Mouse (Mus musculus): ENCODE measurements around the gene Rpl32. TPM values are rescaled to one million over a fixed set of nuclear protein-coding genes. Genes with fewer than 3 reads are reported as not detected.

The Rpl32 gene
- polyA plus RNA-seq, 2 experiments: 1,510 to 1,878 TPM

DNA sequence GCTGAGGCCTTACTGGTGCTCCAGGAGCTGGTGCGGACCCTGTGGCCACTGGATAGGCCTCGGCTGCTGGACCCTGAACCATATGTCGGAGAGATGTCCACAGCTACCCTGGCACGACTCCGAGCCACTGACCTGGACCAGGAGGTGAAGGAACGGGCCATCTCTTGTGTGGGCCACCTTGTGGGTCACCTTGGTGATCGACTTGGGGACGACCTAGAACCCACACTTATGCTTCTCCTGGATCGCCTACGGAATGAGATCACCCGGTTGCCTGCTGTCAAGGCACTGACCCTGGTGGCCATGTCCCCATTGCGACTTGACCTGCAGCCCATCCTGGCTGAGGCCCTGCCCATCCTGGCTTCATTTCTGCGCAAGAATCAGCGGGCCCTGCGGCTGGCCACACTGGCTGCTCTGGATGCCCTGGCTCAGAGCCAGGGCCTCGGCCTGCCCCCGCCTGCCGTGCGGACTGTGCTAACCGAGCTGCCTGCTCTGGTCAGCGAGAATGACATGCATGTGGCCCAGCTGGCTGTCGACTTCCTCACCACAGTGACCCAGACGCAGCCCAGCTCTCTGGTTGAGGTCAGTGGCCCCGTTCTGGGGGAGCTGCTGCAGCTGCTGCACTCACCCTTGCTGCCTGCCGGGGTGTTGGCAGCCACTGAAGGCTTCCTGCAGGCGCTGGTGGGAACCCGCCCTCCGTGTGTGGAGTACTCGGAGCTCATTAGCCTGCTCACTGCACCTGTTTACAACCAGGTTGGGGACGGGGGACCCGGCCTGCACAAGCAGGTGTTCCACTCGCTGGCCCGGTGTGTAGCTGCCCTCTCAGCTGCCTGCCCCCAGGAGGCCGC lies 16.5 kb downstream of the Rpl32 start:
- Histone ChIP-seq H3K9me3 (ENCODE audit: control insufficient read depth, low read length) (no peaks in the 10 kb centered on the region), H3K4me3 (ENCODE audit: insufficient read depth in 1 of 2, low read depth in 2 of 2, low read length in 2 of 2) (no peak overlapping the region), H3K4me2 (ENCODE audit: low read depth) (no peak overlapping the region), H3K27ac (no peak overlapping the region), H3K36me3 (replicated peaks; ENCODE audit: control insufficient read depth, insufficient read depth, low read depth) (no peaks in the 10 kb centered on the region), H3K4me1 (replicated peaks; ENCODE audit: control insufficient read depth in 2 of 2, insufficient read depth in 2 of 2, low read length in 1 of 2) (no peaks in the 10 kb centered on the region), H3K9ac (replicated peaks) (no peak overlapping the region), H3K27me3 (ENCODE audit: control insufficient read depth, insufficient read depth, low read length) (no peaks in the 10 kb centered on the region)
- WGBS (ENCODE audit: insufficient replicate concordance): 75% methylated on average over 34 of the region's 34 CpGs
- ATAC-seq (ENCODE audit: insufficient read depth) (no peak), DNase-seq (ENCODE audit: low read depth in 3 of 3, low spot score in 3 of 3) (no peak)
- TF ChIP-seq CTCF (IDR thresholded peaks at IDR 0.05; ENCODE audit: low read depth) (no peak), EP300 (IDR thresholded peaks at IDR 0.05; ENCODE audit: low read depth) (no peak)

DNA sequence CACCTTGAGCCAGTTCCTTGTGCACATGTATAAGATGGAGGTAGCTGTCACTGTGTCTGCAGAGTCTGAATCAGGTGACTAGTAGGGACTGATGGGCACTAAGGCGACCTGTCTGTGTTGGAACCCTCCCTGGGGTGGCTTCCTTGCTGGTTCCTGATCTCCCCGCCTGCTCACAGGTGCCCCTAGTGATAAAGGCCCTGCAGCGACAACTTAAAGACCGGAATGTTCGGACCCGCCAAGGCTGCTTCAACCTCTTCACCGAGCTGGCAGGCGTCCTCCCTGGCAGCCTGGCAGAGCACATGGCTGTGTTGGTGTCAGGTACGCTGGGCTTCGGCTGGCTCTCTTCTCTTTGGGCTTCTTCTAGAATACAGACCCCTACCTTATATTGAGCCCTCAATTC lies 17.5 kb downstream of the Rpl32 start:
- Histone ChIP-seq H3K27me3 (ENCODE audit: control insufficient read depth, insufficient read depth, low read length) (no peaks in the 10 kb centered on the region), H3K4me1 (replicated peaks; ENCODE audit: control insufficient read depth in 2 of 2, insufficient read depth in 2 of 2, low read length in 1 of 2) (no peaks in the 10 kb centered on the region), H3K9me3 (ENCODE audit: control insufficient read depth, low read length) (no peaks in the 10 kb centered on the region), H3K4me2 (ENCODE audit: low read depth) (no peak overlapping the region), H3K27ac (no peak overlapping the region), H3K9ac (replicated peaks) (no peak overlapping the region), H3K4me3 (ENCODE audit: insufficient read depth in 1 of 2, low read depth in 2 of 2, low read length in 2 of 2) (no peak overlapping the region), H3K36me3 (replicated peaks; ENCODE audit: control insufficient read depth, insufficient read depth, low read depth) (no peaks in the 10 kb centered on the region)
- no peak for ATAC-seq (ENCODE audit: insufficient read depth)
- TF ChIP-seq CTCF (IDR thresholded peaks at IDR 0.05; ENCODE audit: low read depth) (0 out of 2 replicates have a peak, but pooled peaks have one; percentile 4), EP300 (IDR thresholded peaks at IDR 0.05; ENCODE audit: low read depth) (no peak)
- WGBS (ENCODE audit: insufficient replicate concordance): 71% methylated on average over 10 of the region's 10 CpGs
- DNase-seq (ENCODE audit: low read depth in 3 of 3, low spot score in 3 of 3): no peak

DNA sequence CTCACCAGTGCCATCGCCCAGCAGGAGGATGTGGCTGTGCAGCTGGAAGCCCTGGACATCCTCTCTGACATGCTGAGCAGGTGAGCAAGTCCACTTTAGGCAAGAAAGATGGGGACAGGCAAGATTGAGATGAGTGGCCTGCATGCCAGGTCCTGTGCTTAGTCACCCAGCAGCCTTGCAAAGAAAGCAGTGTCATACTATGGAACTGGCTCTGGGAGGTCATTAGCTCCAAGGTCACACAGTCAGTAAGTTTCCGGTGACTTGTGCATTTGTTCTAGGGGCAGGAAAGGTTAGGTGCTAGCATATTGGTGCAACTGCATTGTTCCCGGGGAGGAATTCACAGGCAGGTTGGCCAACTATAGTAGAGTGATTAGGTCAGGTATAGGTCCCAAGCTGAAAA lies 25.8 kb downstream of the Rpl32 start:
- no peak for DNase-seq (ENCODE audit: low read depth in 3 of 3, low spot score in 3 of 3)
- 79% methylated on average over 3 of the region's 3 CpGs for WGBS (ENCODE audit: insufficient replicate concordance)
- Histone ChIP-seq H3K4me2 (ENCODE audit: low read depth) (no peak overlapping the region), H3K9me3 (ENCODE audit: control insufficient read depth, low read length) (no peaks in the 10 kb centered on the region), H3K36me3 (replicated peaks; ENCODE audit: control insufficient read depth, insufficient read depth, low read depth) (no peaks in the 10 kb centered on the region; the same call in 1 of the 2 replicates), H3K4me3 (ENCODE audit: insufficient read depth in 1 of 2, low read depth in 2 of 2, low read length in 2 of 2) (no peak overlapping the region), H3K27ac (no peak overlapping the region), H3K4me1 (replicated peaks; ENCODE audit: control insufficient read depth in 2 of 2, insufficient read depth in 2 of 2, low read length in 1 of 2) (no peaks in the 10 kb centered on the region), H3K9ac (replicated peaks) (no peak overlapping the region), H3K27me3 (ENCODE audit: control insufficient read depth, insufficient read depth, low read length) (no peaks in the 10 kb centered on the region)
- ATAC-seq (ENCODE audit: insufficient read depth): no peak
- TF ChIP-seq EP300 (IDR thresholded peaks at IDR 0.05; ENCODE audit: low read depth): no peak
- TF ChIP-seq CTCF (IDR thresholded peaks at IDR 0.05; ENCODE audit: low read depth): no peak

DNA sequence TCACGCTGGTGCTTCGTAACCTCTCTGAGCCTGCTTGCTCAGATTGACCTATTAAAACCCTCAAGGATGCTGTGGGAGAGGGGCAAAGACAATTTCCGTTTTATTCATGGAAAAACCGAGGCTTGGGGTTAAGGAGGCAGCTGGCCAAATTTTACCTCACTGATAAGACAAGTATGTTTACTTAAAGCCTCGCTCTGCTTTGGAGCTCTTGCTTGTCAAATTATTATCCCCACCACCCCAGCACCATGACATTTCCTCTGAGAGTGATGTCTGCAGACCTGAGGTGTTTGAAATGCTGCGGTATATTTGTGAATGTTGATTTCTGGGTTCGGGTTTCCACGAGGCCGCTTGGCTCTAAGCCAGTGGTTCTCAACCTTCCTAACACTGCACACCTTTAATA lies 32.2 kb downstream of the Rpl32 start:
- ATAC-seq (ENCODE audit: insufficient read depth): no peak
- H3K9ac ChIP-seq (replicated peaks): no peak overlapping the region

DNA sequence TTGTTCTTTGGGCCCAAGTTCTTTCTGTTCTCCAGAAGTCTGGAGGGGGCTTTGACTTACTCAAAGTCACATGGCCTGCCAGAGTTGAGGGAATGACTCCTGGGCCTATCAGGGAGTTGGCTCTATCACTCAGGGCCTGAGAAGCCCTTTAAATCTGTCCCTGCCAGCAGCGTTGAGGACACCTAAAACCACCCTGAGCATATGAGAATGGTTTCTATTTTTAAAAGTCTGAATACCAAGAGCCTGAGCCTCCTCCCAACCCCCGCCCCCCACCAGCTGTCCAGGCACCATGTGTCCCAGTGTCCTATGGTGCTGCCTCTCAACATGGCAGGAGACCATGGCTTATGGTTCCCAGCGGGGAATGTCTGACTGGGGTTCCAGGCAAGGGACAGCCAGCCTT lies 32.7 kb downstream of the Rpl32 start:
- WGBS (ENCODE audit: insufficient replicate concordance): 35% methylated on average over 3 of the region's 3 CpGs
- H3K9me3 ChIP-seq (ENCODE audit: control insufficient read depth, low read length): no peaks in the 10 kb centered on the region
- H3K4me3 ChIP-seq (ENCODE audit: insufficient read depth in 1 of 2, low read depth in 2 of 2, low read length in 2 of 2): peak overlapping the region in 1 of 2 experiments; percentile 70; a peak in 1 of 4 replicates
- TF ChIP-seq EP300 (IDR thresholded peaks at IDR 0.05; ENCODE audit: low read depth) (no peak), CTCF (IDR thresholded peaks at IDR 0.05; ENCODE audit: low read depth) (no peak)
- H3K27me3 ChIP-seq (ENCODE audit: control insufficient read depth, insufficient read depth, low read length): no peaks in the 10 kb centered on the region
- H3K36me3 ChIP-seq (replicated peaks; ENCODE audit: control insufficient read depth, insufficient read depth, low read depth): no peaks in the 10 kb centered on the region; the same call in 1 of the 2 replicates
- no peak for DNase-seq (ENCODE audit: low read depth in 3 of 3, low spot score in 3 of 3)
- H3K27ac ChIP-seq: no peak overlapping the region
- peak overlapping the region; percentile 79 for H3K4me2 ChIP-seq (ENCODE audit: low read depth)
- H3K9ac ChIP-seq (replicated peaks): no peak overlapping the region; the same call in 1 of the 2 replicates
- no peak for ATAC-seq (ENCODE audit: insufficient read depth)
- peaks cover 3 to 11% of the 10 kb centered on the region in 2 experiments; a peak in 3 of 4 replicates for H3K4me1 ChIP-seq (replicated peaks; ENCODE audit: control insufficient read depth in 2 of 2, insufficient read depth in 2 of 2, low read length in 1 of 2)

More for the DNA sequence above, 32.2 kb downstream of the Rpl32 start:
- Histone ChIP-seq H3K4me2 (ENCODE audit: low read depth) (peak overlapping the region; percentile 13; the same call in 1 of the 2 replicates), H3K9me3 (ENCODE audit: control insufficient read depth, low read length) (no peaks in the 10 kb centered on the region), H3K27ac (no peak overlapping the region), H3K27me3 (ENCODE audit: control insufficient read depth, insufficient read depth, low read length) (no peaks in the 10 kb centered on the region), H3K4me3 (ENCODE audit: insufficient read depth in 1 of 2, low read depth in 2 of 2, low read length in 2 of 2) (no peak overlapping the region), H3K4me1 (replicated peaks; ENCODE audit: control insufficient read depth in 2 of 2, insufficient read depth in 2 of 2, low read length in 1 of 2) (peaks cover 3 to 11% of the 10 kb centered on the region in 2 experiments; a peak in 3 of 4 replicates), H3K36me3 (replicated peaks; ENCODE audit: control insufficient read depth, insufficient read depth, low read depth) (no peaks in the 10 kb centered on the region; the same call in 1 of the 2 replicates)
- 41% methylated on average over 9 of the region's 9 CpGs for WGBS (ENCODE audit: insufficient replicate concordance)
- TF ChIP-seq EP300 (IDR thresholded peaks at IDR 0.05; ENCODE audit: low read depth) (no peak), CTCF (IDR thresholded peaks at IDR 0.05; ENCODE audit: low read depth) (no peak)
- DNase-seq (ENCODE audit: low read depth in 3 of 3, low spot score in 3 of 3): no peak

Data from liver, embryonic 14.5 days (tissue).